Mouse (Mus musculus) myocyte (in vitro differentiated cells): ENCODE results near the gene Rbm20.

Experiments used
- MAX ChIP-seq: IDR thresholded peaks from one replicate; pipeline ENCODE4 v1.6.1; 2011; ENCODE audit warnings: low read depth, mild to moderate bottlenecking, control low read depth
- MYOD1 ChIP-seq, 3 experiments: IDR thresholded peaks; one replicate each; pipeline ENCODE4 v1.6.1; 2011; ENCODE audit warnings: control low read depth in 2 of 3, low read depth in 2 of 3, mild to moderate bottlenecking in 2 of 3, moderate library complexity in 1 of 3; ENCODE audit not compliant: insufficient read length in 2 of 3, control insufficient read depth in 1 of 3
- MYOG ChIP-seq, 3 experiments: IDR thresholded peaks; one replicate each; pipeline ENCODE4 v1.6.1; 2011; ENCODE audit warnings: control low read depth in 2 of 3, low read depth in 2 of 3, mild to moderate bottlenecking in 2 of 3; ENCODE audit not compliant: insufficient read length in 2 of 3, control insufficient read depth in 1 of 3, insufficient read depth in 1 of 3
- POLR2A ChIP-seq: IDR thresholded peaks from one replicate; pipeline ENCODE4 v1.6.1; 2011; ENCODE audit warnings: low read depth, mild to moderate bottlenecking, control low read depth, moderate library complexity; ENCODE audit not compliant: insufficient read length
- REST ChIP-seq: IDR thresholded peaks from one replicate; pipeline ENCODE4 v1.6.1; 2011; ENCODE audit warnings: mild to moderate bottlenecking, control low read depth, moderate library complexity; ENCODE audit not compliant: insufficient read depth, insufficient read length
- TCF12 ChIP-seq: IDR thresholded peaks from one replicate; pipeline ENCODE4 v1.6.1; 2011; ENCODE audit warnings: mild to moderate bottlenecking, control low read depth; ENCODE audit not compliant: poor library complexity, insufficient read depth, severe bottlenecking
- USF1 ChIP-seq: IDR thresholded peaks from one replicate; pipeline ENCODE4 v1.6.1; 2011; ENCODE audit warnings: low read depth, mild to moderate bottlenecking, control low read depth, moderate library complexity

DNA sequence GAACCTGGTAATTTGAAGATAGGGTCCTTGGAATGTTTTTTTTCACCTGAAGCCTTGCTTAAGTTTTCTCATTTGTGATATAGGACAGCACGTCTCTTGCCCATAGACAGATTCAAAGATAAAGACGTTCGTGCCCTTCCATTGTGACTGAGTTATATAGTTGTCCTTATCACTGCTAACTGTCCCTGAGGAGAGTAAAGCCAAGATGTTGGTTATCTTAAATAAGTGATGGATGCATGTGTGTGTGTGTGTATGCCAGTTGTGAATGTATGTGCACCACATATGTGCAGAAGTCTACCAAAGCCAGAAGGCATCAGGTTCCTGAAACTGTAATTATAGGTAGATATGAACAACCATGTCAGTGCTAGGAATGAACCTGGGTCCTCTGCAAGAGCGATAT lies 102.7 kb downstream of the Rbm20 start:
- TF ChIP-seq POLR2A (no peak), MYOD1 (IDR thresholded peaks at IDR 0.05; ENCODE audit: control insufficient read depth in 1 of 3, insufficient read length in 2 of 3, low read depth in 2 of 3) (no peak), USF1 (no peak), MYOG (IDR thresholded peaks at IDR 0.05; ENCODE audit: control insufficient read depth in 1 of 3, insufficient read depth in 1 of 3, insufficient read length in 2 of 3, low read depth in 2 of 3) (no peak), MAX (no peak), TCF12 (no peak), REST (no peak)
